Mouse (Mus musculus) Muller cell, postnatal 12 days (primary cell): ENCODE data around the gene Ctnnal1.

Source experiments
- DNase-seq: peaks from one replicate; pipeline ENCODE4 v3.0.0-alpha.2; 2015; ENCODE audit errors: inconsistent ontology term

The Ctnnal1 gene

DNA sequence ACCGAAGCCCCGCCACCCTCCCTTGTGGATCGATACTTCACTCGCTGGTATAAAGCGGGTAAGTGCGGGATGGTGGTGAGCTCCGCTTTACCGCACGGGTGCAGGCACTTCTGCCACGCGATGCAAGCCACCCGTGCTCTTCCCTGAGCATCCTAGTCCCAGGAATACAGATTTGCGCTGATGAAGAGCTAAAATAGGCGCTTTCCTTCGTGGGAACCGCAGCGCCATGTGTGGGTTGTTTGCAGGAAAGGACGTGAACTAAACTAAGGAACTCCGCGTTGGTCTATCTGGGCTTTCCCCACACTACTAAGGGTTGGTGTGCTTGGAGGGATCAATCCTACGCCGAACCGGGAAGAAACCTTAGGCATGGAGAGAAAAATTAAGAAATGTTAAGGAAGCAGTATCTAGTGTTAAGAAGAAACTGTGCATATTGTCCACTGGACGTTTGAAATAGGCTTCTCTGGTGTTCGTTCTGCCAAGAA is 62.3 kb downstream of the Ctnnal1 start:
- no peak for DNase-seq

DNA sequence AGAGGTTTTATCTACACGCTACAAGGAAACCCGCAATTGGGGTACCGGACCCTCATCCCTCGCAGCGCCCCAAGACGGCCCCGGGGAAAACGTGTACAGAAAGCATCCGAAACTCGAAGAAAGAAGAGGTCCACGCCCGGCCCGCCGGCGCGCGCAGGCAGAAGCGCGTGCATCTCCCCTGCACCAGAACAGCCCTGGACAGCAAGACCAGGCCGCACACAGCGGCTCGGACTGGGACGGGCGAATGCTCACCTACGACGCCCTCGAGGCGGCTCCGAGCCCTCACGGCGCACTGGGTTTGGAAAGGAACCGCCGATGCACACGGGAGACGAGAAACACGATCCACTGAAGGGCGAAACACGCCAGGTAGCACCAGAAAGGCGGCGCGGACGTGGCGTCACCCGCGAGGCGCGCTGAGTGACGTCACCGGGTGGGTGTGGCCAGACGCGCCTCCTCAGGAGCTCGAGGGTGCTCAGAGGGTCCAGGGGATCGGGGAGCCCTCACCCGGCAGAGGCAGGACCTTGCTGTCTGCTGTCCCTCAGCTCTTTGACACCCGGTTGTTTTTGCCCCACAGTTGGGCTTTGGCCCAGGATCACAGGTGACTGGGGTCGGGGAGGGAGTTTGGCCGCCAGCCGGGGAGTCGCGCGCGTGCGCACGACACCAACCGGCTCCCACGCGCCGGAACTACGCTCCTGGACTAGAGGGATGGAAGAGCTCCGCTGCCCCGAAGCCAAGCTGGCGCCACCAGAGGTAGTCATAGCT is 62.9 kb downstream of the Ctnnal1 start, which contains the start of the genes Elp1 and Fam206a:
Gene Elp1 (minus strand): TSS at position 425 of the 762 bp plus-strand sequence.
Gene Fam206a (plus strand): TSS at position 439 of the 762 bp plus-strand sequence.
- DNase-seq: peak; percentile 96

DNA sequence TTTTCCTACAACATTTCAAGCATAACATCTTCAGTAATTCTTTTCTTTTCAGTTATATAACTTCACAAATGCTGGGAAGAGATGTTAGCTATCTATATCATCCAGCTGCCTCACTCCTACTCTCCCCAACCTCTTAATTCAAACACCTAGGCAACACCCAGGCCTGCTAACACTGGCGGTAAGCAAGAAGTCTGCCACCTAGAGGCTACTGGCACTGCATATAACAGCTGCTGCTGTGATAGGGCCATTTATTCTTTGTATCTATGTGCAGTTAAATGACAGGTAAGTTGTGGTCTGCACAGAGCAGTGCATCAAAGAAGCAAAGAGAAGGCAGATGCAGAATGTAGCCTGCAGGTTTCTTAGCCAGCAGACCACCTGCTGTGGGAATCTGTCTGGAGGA is 73.6 kb downstream of the Ctnnal1 start:
- no peak for DNase-seq

DNA sequence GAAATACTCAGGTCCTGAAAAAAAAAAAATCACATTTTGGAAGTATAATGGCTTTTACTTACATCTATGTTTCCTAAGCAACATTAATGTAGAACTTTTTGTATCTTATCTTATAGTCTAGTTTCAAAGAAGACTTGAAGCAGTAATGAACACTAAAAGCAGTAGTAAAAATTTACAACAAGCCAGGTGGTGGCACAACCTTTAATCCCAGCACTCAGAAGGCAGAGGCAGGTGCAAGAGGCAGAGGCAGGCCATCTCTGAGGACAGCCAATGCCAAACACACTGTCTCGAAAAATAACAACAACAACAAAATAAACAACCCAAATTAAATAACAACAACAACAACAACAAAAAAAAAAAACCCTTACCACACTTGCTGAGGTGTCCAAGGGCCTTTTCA is 93.9 kb downstream of the Ctnnal1 start:
- no peak for DNase-seq

DNA sequence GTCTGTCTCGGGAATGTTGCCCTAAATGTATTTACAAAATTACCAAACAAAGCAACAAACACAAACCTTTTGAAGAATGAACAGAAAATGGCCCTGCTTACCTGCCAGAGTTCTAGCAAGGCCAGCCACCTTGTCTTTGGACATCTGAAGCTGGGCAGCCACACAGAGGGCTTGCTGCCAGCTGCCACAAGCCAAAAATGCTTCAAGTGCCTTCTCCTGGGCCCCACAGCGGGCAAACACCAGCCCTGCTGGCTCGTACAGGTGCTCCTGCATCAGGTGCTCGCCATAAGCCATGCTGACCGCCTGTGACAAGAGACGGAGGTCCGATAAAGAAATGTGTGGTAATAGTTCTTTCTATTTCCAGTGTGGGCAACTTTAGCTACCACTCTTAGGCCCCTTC is 96.1 kb downstream of the Ctnnal1 start:
- no peak for DNase-seq

DNA sequence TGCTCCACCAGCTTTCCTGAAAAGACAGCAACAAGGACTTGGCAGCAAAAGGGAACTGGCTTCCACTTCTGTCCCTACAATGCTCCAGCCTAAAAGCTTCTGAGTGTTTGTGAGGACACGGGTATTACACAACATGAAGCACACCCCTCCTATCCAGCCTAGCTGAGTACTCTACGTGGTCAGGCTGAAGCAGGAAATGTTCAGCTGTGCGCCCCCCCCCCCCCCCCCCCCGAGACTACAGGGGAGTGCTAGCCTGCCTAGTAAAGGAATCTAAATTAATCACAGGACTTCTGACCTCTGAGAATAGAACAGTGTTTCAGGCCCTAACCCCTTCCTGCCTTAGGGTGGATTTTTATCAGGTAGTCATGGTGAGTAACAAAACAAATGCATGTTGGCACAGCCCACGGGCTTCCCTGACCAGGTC is 97.1 kb downstream of the Ctnnal1 start:
- no peak for DNase-seq
